Mouse (Mus musculus) limb, embryonic 13.5 days (tissue): ENCODE measurements around the gene Gm42674. TPM values are rescaled to one million over a fixed set of nuclear protein-coding genes. Genes with fewer than 3 reads are reported as not detected.

Experiments used
- ATAC-seq: fragments of 200-750 bp; cut with Nextera tagmentation; 2 replicates; pipeline ENCODE4 v1.8.0; 2017; ENCODE audit warnings: low read depth, moderate number of reproducible peaks, moderate TSS enrichment; ENCODE audit not compliant: low FRiP score
- H3K27ac ChIP-seq: fragments of 300-500 bp; sonication (generic); 2 replicates; pipeline ENCODE4 v1.5.1; 2015; ENCODE audit warnings: inconsistent platforms, mild to moderate bottlenecking, moderate library complexity
- H3K27me3 ChIP-seq: fragments of 300-500 bp; sonication (generic); 2 replicates; pipeline ENCODE4 v1.6.1; 2015; ENCODE audit warnings: mild to moderate bottlenecking, inconsistent platforms
- H3K36me3 ChIP-seq: fragments of 300-500 bp; sonication (generic); 2 replicates; pipeline ENCODE4 v1.6.1; 2015; ENCODE audit warnings: inconsistent platforms, mild to moderate bottlenecking, moderate library complexity
- H3K4me1 ChIP-seq: fragments of 300-500 bp; sonication (generic); 2 replicates; pipeline ENCODE4 v1.6.1; 2015; ENCODE audit warnings: inconsistent platforms
- H3K4me2 ChIP-seq: fragments of 300-500 bp; sonication (generic); replicated peaks from 2 replicates; pipeline ENCODE4 v1.6.1; 2015; ENCODE audit warnings: inconsistent platforms, mild to moderate bottlenecking, moderate library complexity
- H3K4me3 ChIP-seq: fragments of 300-500 bp; sonication (generic); 2 replicates; pipeline ENCODE4 v1.5.1; 2015; ENCODE audit warnings: moderate library complexity, mild to moderate bottlenecking, inconsistent platforms
- H3K9ac ChIP-seq: fragments of 300-500 bp; sonication (generic); 2 replicates; pipeline ENCODE4 v1.6.1; 2015; ENCODE audit warnings: mild to moderate bottlenecking, inconsistent platforms
- H3K9me3 ChIP-seq: fragments of 300-500 bp; sonication (generic); 2 replicates; pipeline ENCODE4 v1.6.1; 2016; ENCODE audit warnings: inconsistent platforms
- WGBS: fragments of 180-500 bp; shearing (Covaris S2); methylation state at CpG from one replicate; pipeline ENCODE4 v1.1.7; 2015; 5-methylcytosine and 5-hydroxymethylcytosine counted together
- polyA plus RNA-seq: library from polyadenylated mRNA; unstranded; fragments of >200 nt; fragmentation: Nextera tagmentation; extraction: Ambion mirVana; gene quantifications from 2 replicates; pipeline ENCODE4 v1.2.1, GENCODE M21; 2015

The Gm42674 gene
- polyA plus RNA-seq, 1 experiment from 2014 or later = not detected

GRCm38 (mm10) chr3:90627366-90627765, 25.7 kb downstream of the Gm42674 start:
- H3K4me1 ChIP-seq = peaks cover 13% of the 10 kb centered on the region
- no peaks in the 10 kb centered on the region for H3K36me3 ChIP-seq
- H3K9me3 ChIP-seq = no peaks in the 10 kb centered on the region
- no peak overlapping the region for H3K4me2 ChIP-seq
- no peaks in the 10 kb centered on the region for H3K27me3 ChIP-seq
- no peak overlapping the region for H3K4me3 ChIP-seq
- no peak overlapping the region for H3K27ac ChIP-seq
- no peak for ATAC-seq
- H3K9ac ChIP-seq = no peak overlapping the region
- 89% methylated on average over 5 of the region's 5 CpGs for WGBS

DNA sequence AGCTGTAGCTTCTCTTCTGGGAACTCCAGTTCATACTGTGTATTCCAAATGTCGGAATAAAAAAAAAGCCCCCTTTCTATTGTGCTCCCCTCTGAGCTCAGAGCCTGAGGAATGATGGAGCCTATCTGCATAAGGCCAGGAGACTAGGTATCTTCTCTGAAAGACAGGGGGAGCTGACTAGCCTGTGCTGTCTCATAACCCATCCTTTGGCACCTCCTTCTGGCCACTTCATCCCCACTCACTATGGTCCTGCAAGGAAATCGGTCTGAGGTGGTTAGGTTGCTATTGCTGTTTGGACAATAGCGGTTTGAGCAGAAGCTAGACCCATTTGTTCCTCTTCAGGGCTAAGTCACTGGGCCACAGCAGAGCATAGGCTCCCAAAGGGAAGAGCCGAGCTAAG, 26.1 kb downstream of the Gm42674 start:
- H3K36me3 ChIP-seq = no peaks in the 10 kb centered on the region
- no peak overlapping the region for H3K4me2 ChIP-seq
- WGBS = 58% methylated on average over 4 of the region's 4 CpGs

DNA sequence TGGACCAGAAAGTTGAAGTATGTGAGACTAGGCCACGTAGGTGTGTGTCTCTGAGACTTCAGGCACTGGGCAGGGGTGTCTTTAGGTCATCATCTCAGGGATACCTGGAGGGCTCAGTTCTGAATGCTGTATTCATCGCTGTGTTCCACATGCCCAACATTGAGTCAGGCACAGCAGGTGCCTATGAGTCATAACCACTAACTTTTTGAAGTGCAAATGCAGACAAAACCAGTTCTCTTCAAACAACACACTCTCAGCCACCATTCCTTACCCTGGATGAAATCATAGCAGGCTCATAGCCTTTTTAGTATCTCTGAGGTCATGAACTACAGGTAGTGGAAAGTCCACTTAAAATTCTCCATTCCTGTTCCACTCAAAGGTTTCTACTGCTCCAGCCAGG, 27.6 kb downstream of the Gm42674 start:
- Histone ChIP-seq H3K9ac (no peak overlapping the region), H3K27ac (no peak overlapping the region), H3K9me3 (no peaks in the 10 kb centered on the region), H3K4me2 (no peak overlapping the region), H3K4me1 (no peaks in the 10 kb centered on the region), H3K27me3 (no peaks in the 10 kb centered on the region), H3K4me3 (no peak overlapping the region), H3K36me3 (no peaks in the 10 kb centered on the region)
- WGBS = 71% methylated on average over 2 of the region's 2 CpGs
- no peak for ATAC-seq

More for the DNA sequence above, 26.1 kb downstream of the Gm42674 start:
- no peak for ATAC-seq
- Histone ChIP-seq H3K4me1 (peaks cover 13% of the 10 kb centered on the region), H3K9ac (no peak overlapping the region), H3K4me3 (no peak overlapping the region), H3K9me3 (no peaks in the 10 kb centered on the region), H3K27me3 (no peaks in the 10 kb centered on the region), H3K27ac (no peak overlapping the region)

- Histone ChIP-seq H3K9me3 (no peaks in the 10 kb centered on the region), H3K36me3 (no peaks in the 10 kb centered on the region), H3K4me1 (no peaks in the 10 kb centered on the region), H3K27ac (no peak overlapping the region), H3K9ac (no peak overlapping the region), H3K4me3 (no peak overlapping the region), H3K4me2 (no peak overlapping the region), H3K27me3 (no peaks in the 10 kb centered on the region)
- 80% methylated on average over 2 of the region's 2 CpGs for WGBS
- no peak for ATAC-seq
Measured at GRCm38 (mm10) chr3:90631984-90632383, 30.3 kb downstream of the Gm42674 start.

GRCm38 (mm10) chr3:90638511-90639275, 37.0 kb downstream of the Gm42674 start:
- no peak overlapping the region for H3K9ac ChIP-seq
- no peaks in the 10 kb centered on the region for H3K36me3 ChIP-seq
- no peaks in the 10 kb centered on the region for H3K9me3 ChIP-seq
- 60% methylated on average over 1 of the region's 1 CpGs for WGBS
- H3K27me3 ChIP-seq = no peaks in the 10 kb centered on the region
- no peak overlapping the region for H3K4me3 ChIP-seq
- ATAC-seq = no peak
- no peaks in the 10 kb centered on the region for H3K4me1 ChIP-seq
- H3K4me2 ChIP-seq = no peak overlapping the region
- no peak overlapping the region for H3K27ac ChIP-seq

DNA sequence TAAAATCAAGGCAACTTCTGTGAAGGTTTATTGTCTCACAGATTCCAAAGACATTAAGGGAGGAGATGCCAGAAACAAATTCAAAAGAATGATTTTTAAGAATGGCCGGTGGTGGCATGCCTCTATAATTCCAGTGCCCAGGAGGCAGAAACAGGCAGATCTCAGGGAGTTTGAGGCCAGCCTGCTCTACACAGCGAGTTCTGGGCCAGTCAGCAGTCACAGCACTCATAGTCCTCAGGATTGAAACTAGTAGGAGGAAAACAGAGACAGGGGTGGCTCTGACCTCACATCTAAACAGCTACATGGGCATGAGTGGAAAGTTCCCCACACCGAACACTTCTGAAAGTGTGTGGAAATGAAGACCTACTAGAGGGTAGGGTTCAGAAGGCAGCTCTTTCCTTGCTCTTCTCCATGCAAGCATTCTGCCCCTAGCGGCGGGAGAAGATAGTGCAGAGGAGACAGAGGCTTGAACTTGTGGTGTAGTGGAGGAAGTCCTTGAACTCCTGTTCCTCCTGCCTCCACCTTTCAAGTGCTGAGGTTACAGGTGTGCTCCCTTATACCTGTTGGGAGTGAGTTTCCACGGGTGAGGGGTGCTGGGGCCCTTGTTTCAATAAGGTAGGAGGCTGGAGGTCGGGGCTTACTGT, 37.9 kb downstream of the Gm42674 start:
- no peak overlapping the region for H3K9ac ChIP-seq
- H3K9me3 ChIP-seq = no peaks in the 10 kb centered on the region
- H3K36me3 ChIP-seq = no peaks in the 10 kb centered on the region
- no peak overlapping the region for H3K4me3 ChIP-seq
- H3K27me3 ChIP-seq = no peaks in the 10 kb centered on the region
- H3K4me1 ChIP-seq = no peaks in the 10 kb centered on the region
- 51% methylated on average over 7 of the region's 7 CpGs for WGBS
- no peak for ATAC-seq
- H3K27ac ChIP-seq = no peak overlapping the region
- H3K4me2 ChIP-seq = no peak overlapping the region

DNA sequence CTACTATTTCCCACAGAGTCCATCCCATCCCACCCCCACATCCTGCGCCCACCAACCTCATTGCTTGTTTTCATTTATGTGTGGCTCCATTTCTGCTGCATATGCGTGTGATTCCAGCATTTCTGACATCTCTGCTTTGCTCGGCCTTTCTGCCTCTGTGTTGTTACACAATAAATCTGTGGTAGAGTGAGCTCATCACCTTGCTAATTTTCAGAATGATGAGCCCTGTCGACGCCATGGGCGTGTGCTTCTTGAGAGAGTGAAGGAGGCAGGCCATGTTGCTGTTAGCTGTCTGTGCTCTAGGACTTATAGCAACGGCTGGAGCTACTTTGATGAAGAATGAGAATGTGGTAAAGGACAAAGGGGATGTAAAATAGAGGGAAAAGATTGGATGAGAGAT, 39.3 kb downstream of the Gm42674 start:
- WGBS = 79% methylated on average over 7 of the region's 7 CpGs
- ATAC-seq = no peak
- Histone ChIP-seq H3K9me3 (no peaks in the 10 kb centered on the region), H3K4me3 (no peak overlapping the region), H3K27ac (no peak overlapping the region), H3K4me1 (no peaks in the 10 kb centered on the region), H3K36me3 (no peaks in the 10 kb centered on the region), H3K9ac (no peak overlapping the region), H3K27me3 (no peaks in the 10 kb centered on the region), H3K4me2 (no peak overlapping the region)

DNA sequence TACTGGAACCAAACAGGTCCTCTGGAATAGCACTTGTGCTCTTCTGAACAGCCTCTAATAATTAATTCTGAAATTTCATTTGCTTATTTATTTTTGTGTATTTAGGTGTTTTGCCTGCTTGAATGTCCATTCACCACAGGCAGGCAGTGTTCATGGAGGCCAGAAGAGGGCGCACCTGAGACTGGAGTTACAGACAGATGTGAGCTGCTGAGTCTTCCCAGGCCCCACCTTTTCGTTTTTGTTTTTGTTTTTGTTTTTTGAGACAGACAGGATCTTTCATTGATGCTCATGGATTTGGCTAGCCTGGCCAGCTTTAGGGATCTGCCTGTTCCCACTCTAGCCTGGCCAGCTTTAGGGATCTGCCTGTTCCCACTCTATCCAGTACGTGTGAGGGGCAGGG, 42.5 kb downstream of the Gm42674 start:
- H3K9me3 ChIP-seq = no peaks in the 10 kb centered on the region
- ATAC-seq = no peak
- H3K4me2 ChIP-seq = no peak overlapping the region
- H3K27ac ChIP-seq = no peak overlapping the region
- H3K27me3 ChIP-seq = no peaks in the 10 kb centered on the region
- H3K4me3 ChIP-seq = no peak overlapping the region
- 52% methylated on average over 3 of the region's 3 CpGs for WGBS
- H3K36me3 ChIP-seq = no peaks in the 10 kb centered on the region
- H3K9ac ChIP-seq = no peak overlapping the region
- no peaks in the 10 kb centered on the region for H3K4me1 ChIP-seq

DNA sequence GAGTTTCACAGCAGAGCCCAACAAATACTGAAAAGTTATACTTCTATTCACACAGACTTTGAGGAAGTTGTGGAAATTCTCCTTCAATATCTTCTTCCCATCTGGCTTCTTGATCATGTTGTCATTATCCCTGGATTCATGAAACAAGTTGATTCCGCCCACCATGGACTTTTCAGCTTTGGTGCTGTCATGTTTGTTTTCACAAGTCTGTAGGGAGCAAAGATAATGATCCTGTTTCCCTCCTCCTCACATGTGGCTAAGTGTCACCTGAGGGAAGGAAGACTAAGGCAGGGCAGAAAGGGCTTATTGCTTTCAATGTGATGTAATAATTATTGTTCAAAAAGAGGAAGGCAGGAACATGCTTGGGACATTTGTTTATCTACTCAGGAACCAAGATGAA, 45.6 kb downstream of the Gm42674 start:
- H3K9me3 ChIP-seq = no peaks in the 10 kb centered on the region
- H3K36me3 ChIP-seq = no peaks in the 10 kb centered on the region
- no peak overlapping the region for H3K27ac ChIP-seq
- H3K4me2 ChIP-seq = no peak overlapping the region
- 92% methylated on average over 1 of the region's 1 CpGs for WGBS
- no peak overlapping the region for H3K9ac ChIP-seq
- no peak overlapping the region for H3K4me3 ChIP-seq
- no peak for ATAC-seq
- no peaks in the 10 kb centered on the region for H3K27me3 ChIP-seq
- no peaks in the 10 kb centered on the region for H3K4me1 ChIP-seq

DNA sequence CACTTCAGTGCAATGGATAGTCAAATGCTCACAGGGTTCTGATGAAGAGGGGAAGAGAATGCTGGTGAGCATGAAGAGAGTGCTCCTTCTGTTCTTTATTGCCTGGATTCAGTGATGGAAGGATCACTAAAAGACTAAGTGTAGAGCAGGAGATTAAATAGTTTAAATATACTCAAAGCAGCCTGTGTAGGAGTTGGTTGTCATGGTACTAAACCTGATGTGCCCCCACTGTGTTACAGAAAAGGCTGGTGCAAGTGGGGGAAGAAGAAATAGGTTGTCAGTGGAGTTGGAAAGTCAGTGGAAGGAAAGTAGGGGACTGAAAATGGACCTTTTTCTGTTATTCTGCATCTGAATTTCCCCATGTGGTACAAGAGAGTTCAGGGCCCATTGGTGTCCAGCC, 47.3 kb downstream of the Gm42674 start:
- no peak for ATAC-seq
- H3K27me3 ChIP-seq = no peaks in the 10 kb centered on the region
- H3K9me3 ChIP-seq = no peaks in the 10 kb centered on the region
- H3K4me1 ChIP-seq = no peaks in the 10 kb centered on the region
- no peak overlapping the region for H3K9ac ChIP-seq
- H3K27ac ChIP-seq = no peak overlapping the region
- no peak overlapping the region for H3K4me2 ChIP-seq
- no peaks in the 10 kb centered on the region for H3K36me3 ChIP-seq
- no peak overlapping the region for H3K4me3 ChIP-seq

DNA sequence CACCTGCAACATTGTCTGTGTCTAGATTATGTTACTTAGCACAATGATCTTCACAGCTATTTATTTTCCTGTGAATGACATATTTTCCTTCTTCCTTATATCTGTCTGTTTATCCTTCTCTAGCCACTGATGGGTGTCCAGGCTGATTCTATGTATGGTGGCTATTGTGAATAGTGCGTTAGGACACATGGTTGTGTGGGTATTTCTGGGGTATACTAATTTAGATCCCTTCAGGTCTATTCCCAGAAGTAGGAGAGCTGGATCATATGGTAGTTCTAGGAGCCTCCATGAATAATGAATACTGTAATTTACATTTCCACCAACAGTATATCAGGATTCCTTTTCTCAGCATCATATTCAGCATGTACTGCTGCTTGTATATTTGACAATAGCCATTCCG, 48.1 kb downstream of the Gm42674 start:
- Histone ChIP-seq H3K27ac (no peak overlapping the region), H3K36me3 (no peaks in the 10 kb centered on the region), H3K4me1 (no peaks in the 10 kb centered on the region), H3K27me3 (no peaks in the 10 kb centered on the region; the same call in 1 of the 2 replicates), H3K9ac (no peak overlapping the region), H3K4me3 (no peak overlapping the region), H3K4me2 (no peak overlapping the region), H3K9me3 (no peaks in the 10 kb centered on the region)
- no peak for ATAC-seq
- whole genome bisulfite sequencing = 92% methylated on average over 2 of the region's 2 CpGs

- Histone ChIP-seq H3K9ac (no peak overlapping the region), H3K4me3 (no peak overlapping the region), H3K36me3 (no peaks in the 10 kb centered on the region), H3K4me1 (no peaks in the 10 kb centered on the region), H3K27me3 (peaks cover 3% of the 10 kb centered on the region; the same call in 1 of the 2 replicates), H3K27ac (no peak overlapping the region), H3K9me3 (no peaks in the 10 kb centered on the region), H3K4me2 (no peak overlapping the region)
- ATAC-seq = peak; percentile 81; the same call in 1 of the 2 replicates
- WGBS = 38% methylated on average over 5 of the region's 5 CpGs
Measured at GRCm38 (mm10) chr3:90652878-90653508, 51.3 kb downstream of the Gm42674 start.
